Mouse (Mus musculus): ENCODE measurements around the gene Ociad2.
A peak's percentile ranks its signal among the peaks of the same experiment; 100 is the strongest.

Gene Ociad2

GRCm38 (mm10) chr5:73301601-73302307 lies 39.1 kb downstream of the Ociad2 start:
- no peak for DNase-seq

- no peak for DNase-seq
These were observed 44.9 kb downstream of the Ociad2 start for GRCm38 (mm10) chr5:73295916-73296315.

- DNase-seq, result no peak
These were observed 45.8 kb downstream of the Ociad2 start for GRCm38 (mm10) chr5:73295016-73295415.

- DNase-seq, result no peak
These were observed 47.4 kb downstream of the Ociad2 start for GRCm38 (mm10) chr5:73293458-73293827.

GRCm38 (mm10) chr5:73292502-73293457 lies 48.0 kb downstream of the Ociad2 start, which contains the start of gene Ociad1:
Gene Ociad1 (plus strand): TSS chr5:73292784.
- peak; percentile 96 for DNase-seq

GRCm38 (mm10) chr5:73289900-73290299 lies 50.9 kb downstream of the Ociad2 start:
- no peak for DNase-seq

GRCm38 (mm10) chr5:73286603-73287002 lies 54.2 kb downstream of the Ociad2 start:
- DNase-seq, result no peak

- no peak for DNase-seq
These were observed 55.3 kb downstream of the Ociad2 start for GRCm38 (mm10) chr5:73285470-73285978.

GRCm38 (mm10) chr5:73284046-73284445 lies 56.8 kb downstream of the Ociad2 start:
- DNase-seq, result no peak

- no peak for DNase-seq
These were observed 60.3 kb downstream of the Ociad2 start for GRCm38 (mm10) chr5:73280567-73280850.

- DNase-seq, result no peak
These were observed 60.9 kb downstream of the Ociad2 start for GRCm38 (mm10) chr5:73279732-73280566.

- no peak for DNase-seq
These were observed 61.6 kb downstream of the Ociad2 start for GRCm38 (mm10) chr5:73279190-73279589.

GRCm38 (mm10) chr5:73274941-73275340 lies 65.9 kb downstream of the Ociad2 start:
- no peak for DNase-seq

GRCm38 (mm10) chr5:73273171-73273570 lies 67.7 kb downstream of the Ociad2 start:
- DNase-seq, result no peak

All from lung, postnatal 4 days (tissue).